Mouse (Mus musculus) WW6 (cell line): ENCODE measurements around the gene Diras2.

Experiments
- DNase-seq: peaks from one replicate; pipeline ENCODE4 v3.0.0-alpha.2; 2013; ENCODE audit warnings: low read depth, low spot score

Gene Diras2

DNA sequence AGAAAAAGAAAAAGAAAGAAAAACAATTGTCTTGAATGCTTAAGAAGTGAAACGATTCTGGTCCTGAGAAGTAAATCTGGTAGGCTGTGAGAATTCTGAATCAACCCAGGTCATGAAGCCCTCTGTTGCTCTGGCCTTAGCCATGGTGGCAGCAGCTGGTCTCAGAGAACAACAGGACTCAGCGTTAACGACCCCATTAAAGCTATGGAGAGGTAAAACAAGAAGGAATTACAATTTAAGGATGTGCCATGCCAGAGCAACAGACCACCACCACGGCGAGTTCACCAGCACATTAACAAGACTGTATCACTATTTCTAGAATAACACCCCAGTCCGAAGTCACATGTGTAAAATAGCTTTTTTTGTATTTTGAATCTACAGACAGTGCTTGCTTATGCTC, 65.9 kb downstream of the Diras2 start:
- DNase-seq = no peak

- DNase-seq = no peak
Measured at GRCm38 (mm10) chr13:52459982-52460381, 71.1 kb downstream of the Diras2 start.

GRCm38 (mm10) chr13:52457889-52458324, 73.2 kb downstream of the Diras2 start:
- no peak for DNase-seq

DNA sequence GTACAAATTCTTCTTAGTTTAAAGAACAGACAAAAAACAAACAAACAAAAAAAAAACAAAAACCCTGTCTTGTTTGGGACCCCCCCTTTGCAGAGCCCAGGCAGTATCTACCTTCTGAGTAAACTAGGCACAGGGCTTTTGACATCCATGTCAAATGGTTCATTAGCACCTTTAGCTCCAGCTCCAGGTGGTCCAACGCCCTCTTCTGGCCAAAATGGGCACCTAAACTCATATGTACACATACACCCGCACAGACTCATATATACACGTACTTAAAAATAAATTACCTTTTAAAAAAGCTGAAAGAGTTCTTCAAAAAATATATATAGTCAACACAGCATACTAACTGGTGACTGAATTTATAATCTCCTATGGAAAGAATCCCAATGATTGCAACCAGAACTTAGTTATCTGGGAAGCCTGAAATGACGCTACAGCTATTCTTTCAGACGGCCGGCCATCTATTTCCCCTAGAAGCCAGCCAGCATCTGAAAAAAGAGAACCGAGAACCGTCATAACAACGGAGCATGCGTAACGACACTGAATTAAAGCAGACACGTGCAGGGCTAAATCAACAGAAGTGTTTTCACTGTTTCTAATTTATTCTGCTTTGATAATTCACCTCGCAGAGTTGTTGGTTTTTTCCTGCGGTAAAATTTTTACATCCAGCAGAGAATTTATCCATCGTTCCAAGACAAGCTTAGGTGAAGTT, 73.7 kb downstream of the Diras2 start:
- no peak for DNase-seq

DNA sequence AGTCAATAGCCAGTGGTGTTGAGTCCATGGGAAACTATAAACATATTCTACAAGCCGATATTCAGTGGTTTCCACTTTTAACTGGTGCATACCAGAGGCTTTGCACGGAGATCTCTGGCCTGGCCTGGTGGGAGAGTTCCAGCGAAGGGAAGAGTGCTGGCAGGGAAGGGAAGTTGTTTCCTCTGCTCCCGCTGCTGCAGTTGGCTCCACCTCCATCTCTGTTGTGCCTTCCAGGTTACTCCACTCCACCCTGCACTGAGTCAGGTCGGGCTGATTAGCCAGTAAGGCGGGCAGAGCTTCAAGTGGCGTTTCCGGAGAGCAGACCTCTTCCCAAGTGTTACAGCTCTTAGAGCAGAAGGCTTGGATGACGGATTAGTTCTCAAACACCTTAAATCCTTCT, 75.8 kb downstream of the Diras2 start:
- no peak for DNase-seq

DNA sequence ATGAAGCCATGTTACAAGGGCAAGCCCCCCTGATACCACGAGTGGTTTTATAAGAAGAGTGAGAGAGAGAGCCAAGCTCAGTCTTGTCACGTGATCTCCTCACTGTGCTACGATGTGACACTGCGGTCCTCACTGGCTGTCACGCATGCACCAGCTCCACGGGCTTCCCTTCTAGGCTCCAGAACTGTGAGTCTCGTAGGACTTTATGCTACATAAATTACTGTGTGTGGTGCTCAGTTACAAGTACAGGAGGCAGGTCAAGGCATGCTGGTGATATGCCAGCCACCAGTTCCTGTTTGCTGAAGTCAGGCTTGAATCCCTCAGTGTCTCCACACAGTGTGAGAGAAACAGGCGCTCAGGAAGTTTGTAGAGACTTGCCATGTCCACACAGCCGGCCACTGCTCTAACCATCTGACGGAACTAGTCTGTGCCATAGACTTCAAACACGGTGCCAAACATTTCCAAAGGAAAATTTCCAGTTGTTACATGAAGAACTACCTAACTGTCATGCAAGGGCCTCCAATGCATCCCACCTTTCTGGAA, 76.3 kb downstream of the Diras2 start:
- DNase-seq = no peak
